Mouse (Mus musculus): Measurements from ENCODE around the gene C2cd2. TPM values are rescaled to one million over a fixed set of nuclear protein-coding genes. Genes with fewer than 3 reads are reported as not detected.

C2cd2 gene
- polyA plus RNA-seq, 1 experiment from 2014 or later: 12.7 TPM

DNA sequence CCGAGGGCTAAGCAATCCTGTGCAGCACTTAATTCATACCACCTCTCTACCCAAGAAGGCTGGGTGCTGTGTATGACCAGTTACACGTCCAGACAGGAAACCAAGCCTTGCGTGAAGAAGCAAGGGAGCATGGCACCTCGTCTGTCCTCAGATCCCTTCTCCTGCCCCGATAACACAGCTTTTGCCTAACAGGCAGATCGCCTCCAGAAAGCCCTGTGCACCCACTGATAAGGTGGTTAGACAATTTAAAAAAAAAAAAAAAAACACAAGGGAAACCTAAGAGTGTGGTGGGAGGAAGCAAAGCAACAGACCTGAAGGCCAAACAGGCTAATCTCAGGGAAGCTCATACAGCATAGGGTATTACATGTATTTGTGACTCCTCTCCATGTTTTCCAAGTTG lies 54.9 kb downstream of the C2cd2 start:
- Histone ChIP-seq H3K27ac (ENCODE audit: low read length) (no peak overlapping the region), H3K4me3 (replicated peaks; ENCODE audit: low read length) (no peak overlapping the region), H3K36me3 (ENCODE audit: control insufficient read depth, insufficient read depth) (no peaks in the 10 kb centered on the region), H3K9ac (replicated peaks; ENCODE audit: low read depth, low read length) (no peak overlapping the region), H3K4me2 (ENCODE audit: low read length) (no peak overlapping the region), H3K27me3 (replicated peaks; ENCODE audit: control insufficient read depth, insufficient read depth, low read length) (no peaks in the 10 kb centered on the region), H3K9me3 (ENCODE audit: control insufficient read depth, low read length) (no peaks in the 10 kb centered on the region), H3K4me1 (replicated peaks; ENCODE audit: control insufficient read depth, insufficient read depth, low read length) (no peaks in the 10 kb centered on the region)
- no peak for ATAC-seq
- WGBS: 87% methylated on average over 6 of the region's 6 CpGs

DNA sequence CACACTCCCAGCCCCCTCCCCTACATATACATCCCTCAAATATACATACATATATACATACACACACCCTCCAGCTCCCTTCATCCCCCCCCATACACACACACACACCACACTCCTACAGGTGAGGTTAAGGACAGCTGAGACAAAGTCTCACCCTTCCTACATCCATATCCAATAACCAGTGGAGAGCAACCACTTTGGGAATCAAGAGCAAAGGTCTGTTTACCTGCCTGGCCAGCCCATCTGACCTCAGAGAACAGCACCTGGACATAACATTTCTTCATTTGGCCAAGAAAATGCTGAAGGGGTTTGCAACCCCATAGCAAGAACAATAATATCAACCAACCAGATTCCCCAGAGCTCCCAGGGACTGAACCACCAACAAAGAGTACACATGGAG lies 56.1 kb downstream of the C2cd2 start:
- no peak for ATAC-seq
- Histone ChIP-seq H3K9ac (replicated peaks; ENCODE audit: low read depth, low read length) (no peak overlapping the region), H3K9me3 (ENCODE audit: control insufficient read depth, low read length) (no peaks in the 10 kb centered on the region), H3K27ac (ENCODE audit: low read length) (no peak overlapping the region), H3K4me3 (replicated peaks; ENCODE audit: low read length) (no peak overlapping the region), H3K4me1 (replicated peaks; ENCODE audit: control insufficient read depth, insufficient read depth, low read length) (no peaks in the 10 kb centered on the region), H3K4me2 (ENCODE audit: low read length) (no peak overlapping the region), H3K27me3 (replicated peaks; ENCODE audit: control insufficient read depth, insufficient read depth, low read length) (no peaks in the 10 kb centered on the region), H3K36me3 (ENCODE audit: control insufficient read depth, insufficient read depth) (no peaks in the 10 kb centered on the region)

DNA sequence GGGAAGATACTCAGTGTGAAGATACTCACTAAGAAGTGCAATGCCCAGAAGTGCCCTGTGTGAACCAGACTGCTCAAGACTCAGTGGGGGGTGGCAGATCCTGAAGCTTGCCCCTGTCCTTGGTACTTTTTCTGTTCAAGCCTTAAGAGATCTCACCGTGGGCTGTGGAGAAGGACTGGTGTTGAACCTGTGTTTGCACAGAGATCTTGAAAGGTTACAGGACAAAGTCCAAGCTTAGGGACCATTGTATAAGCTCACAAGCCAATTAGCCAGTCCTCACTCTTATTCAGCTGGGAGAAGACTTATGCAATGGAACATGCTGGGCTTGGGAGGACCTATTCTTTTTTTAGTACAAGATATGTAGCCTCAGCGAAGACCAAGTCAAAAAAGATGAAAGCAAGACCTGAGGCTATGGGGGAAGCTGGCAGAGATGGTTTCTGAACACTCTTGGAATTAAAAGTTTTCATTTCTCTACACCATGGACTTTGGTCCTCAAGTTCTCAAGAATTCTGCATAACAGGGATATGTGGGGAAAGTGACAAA lies 56.9 kb downstream of the C2cd2 start:
- Histone ChIP-seq H3K4me3 (replicated peaks; ENCODE audit: low read length) (no peak overlapping the region), H3K4me2 (ENCODE audit: low read length) (no peak overlapping the region), H3K27me3 (replicated peaks; ENCODE audit: control insufficient read depth, insufficient read depth, low read length) (no peaks in the 10 kb centered on the region), H3K27ac (ENCODE audit: low read length) (no peak overlapping the region), H3K4me1 (replicated peaks; ENCODE audit: control insufficient read depth, insufficient read depth, low read length) (no peaks in the 10 kb centered on the region), H3K9ac (replicated peaks; ENCODE audit: low read depth, low read length) (no peak overlapping the region), H3K36me3 (ENCODE audit: control insufficient read depth, insufficient read depth) (no peaks in the 10 kb centered on the region), H3K9me3 (ENCODE audit: control insufficient read depth, low read length) (no peaks in the 10 kb centered on the region)
- ATAC-seq: no peak
- WGBS: 75% methylated on average over 2 of the region's 2 CpGs

DNA sequence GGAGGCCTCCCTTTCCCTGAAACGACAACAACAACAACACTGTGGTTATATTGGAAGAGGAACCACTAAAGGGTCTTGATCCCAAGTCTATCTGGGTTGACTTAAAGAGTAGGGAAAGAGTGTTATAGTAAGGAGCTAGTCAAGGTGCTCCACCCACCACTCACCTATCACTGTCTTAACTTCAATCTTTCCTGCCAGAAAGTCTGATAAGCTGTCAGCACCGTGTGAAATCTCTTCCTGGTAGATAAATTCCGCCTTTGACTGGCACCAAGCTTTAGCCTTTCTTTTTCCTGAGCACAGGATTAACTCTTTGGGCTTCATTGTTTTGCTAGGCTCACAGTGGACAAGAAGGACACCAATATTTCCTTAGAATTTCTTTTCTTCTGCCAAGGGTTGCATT lies 58.4 kb downstream of the C2cd2 start:
- Histone ChIP-seq H3K4me2 (ENCODE audit: low read length) (no peak overlapping the region), H3K36me3 (ENCODE audit: control insufficient read depth, insufficient read depth) (no peaks in the 10 kb centered on the region), H3K27me3 (replicated peaks; ENCODE audit: control insufficient read depth, insufficient read depth, low read length) (no peaks in the 10 kb centered on the region), H3K9me3 (ENCODE audit: control insufficient read depth, low read length) (no peaks in the 10 kb centered on the region), H3K4me1 (replicated peaks; ENCODE audit: control insufficient read depth, insufficient read depth, low read length) (no peaks in the 10 kb centered on the region), H3K9ac (replicated peaks; ENCODE audit: low read depth, low read length) (no peak overlapping the region), H3K27ac (ENCODE audit: low read length) (no peak overlapping the region), H3K4me3 (replicated peaks; ENCODE audit: low read length) (no peak overlapping the region)
- 86% methylated on average over 3 of the region's 3 CpGs for WGBS
- no peak for ATAC-seq

DNA sequence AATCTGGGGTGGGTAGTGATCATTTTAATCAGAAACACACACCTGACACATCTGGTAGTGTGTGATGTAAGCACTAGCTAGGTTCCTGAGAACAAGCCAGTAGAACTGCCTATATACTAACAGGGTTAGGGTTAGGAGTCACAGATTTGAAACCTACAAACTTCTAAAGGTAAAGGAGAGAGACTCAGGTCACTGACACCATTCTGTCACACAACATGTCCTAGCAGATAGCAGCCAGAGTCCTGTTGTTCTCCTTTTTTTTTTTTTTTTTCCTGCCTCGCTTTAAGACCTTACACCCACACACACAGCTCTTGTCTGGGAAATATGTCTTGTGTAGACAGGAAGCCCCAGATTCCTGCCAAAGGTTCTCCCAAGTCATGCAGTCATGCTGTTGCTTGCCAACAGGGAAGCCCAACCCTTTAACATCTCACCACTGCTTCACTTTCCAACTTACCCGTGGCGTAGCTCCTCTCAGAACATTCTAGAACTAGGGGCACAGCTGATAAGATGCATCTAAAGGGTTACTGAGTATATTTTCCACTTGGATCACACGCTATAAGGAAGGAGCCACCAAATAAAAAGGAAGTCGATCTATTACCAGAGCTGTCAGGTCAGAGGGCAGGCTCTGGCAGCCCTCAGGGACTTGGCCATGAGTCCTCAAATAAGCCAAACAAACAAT lies 64.9 kb downstream of the C2cd2 start:
- 86% methylated on average over 5 of the region's 5 CpGs for WGBS

DNA sequence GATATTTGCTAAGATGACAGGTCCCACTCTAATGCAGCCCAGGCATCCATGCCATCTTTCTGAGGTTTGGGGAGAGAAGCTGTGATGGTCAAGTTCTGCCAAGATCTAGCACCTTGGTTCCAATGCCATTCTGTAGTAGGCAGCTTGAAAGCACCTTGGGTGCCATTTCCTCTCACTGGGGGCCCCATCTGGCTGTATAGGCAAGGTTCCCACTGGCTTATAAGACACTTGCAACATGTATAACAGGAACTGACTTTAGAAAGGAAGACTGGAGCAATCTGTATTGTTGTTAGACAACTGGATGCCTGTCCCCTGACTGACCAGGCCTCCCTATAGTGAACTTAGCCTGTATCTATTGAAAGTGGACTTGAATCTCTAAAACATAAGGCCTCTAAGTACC lies 74.6 kb downstream of the C2cd2 start:
- no peak overlapping the region for H3K9ac ChIP-seq (replicated peaks; ENCODE audit: low read depth, low read length)
- H3K4me1 ChIP-seq (replicated peaks; ENCODE audit: control insufficient read depth, insufficient read depth, low read length): no peaks in the 10 kb centered on the region
- ATAC-seq: no peak
- no peak overlapping the region for H3K4me3 ChIP-seq (replicated peaks; ENCODE audit: low read length)
- H3K4me2 ChIP-seq (ENCODE audit: low read length): no peak overlapping the region
- H3K27ac ChIP-seq (ENCODE audit: low read length): no peak overlapping the region
- H3K9me3 ChIP-seq (ENCODE audit: control insufficient read depth, low read length): no peaks in the 10 kb centered on the region
- no peaks in the 10 kb centered on the region for H3K36me3 ChIP-seq (ENCODE audit: control insufficient read depth, insufficient read depth)
- H3K27me3 ChIP-seq (replicated peaks; ENCODE audit: control insufficient read depth, insufficient read depth, low read length): no peaks in the 10 kb centered on the region

More for the DNA sequence above, 64.9 kb downstream of the C2cd2 start:
- Histone ChIP-seq H3K4me1 (replicated peaks; ENCODE audit: control insufficient read depth, insufficient read depth, low read length) (no peaks in the 10 kb centered on the region), H3K4me3 (replicated peaks; ENCODE audit: low read length) (no peak overlapping the region), H3K4me2 (ENCODE audit: low read length) (no peak overlapping the region), H3K36me3 (ENCODE audit: control insufficient read depth, insufficient read depth) (no peaks in the 10 kb centered on the region), H3K9me3 (ENCODE audit: control insufficient read depth, low read length) (no peaks in the 10 kb centered on the region), H3K27me3 (replicated peaks; ENCODE audit: control insufficient read depth, insufficient read depth, low read length) (no peaks in the 10 kb centered on the region), H3K9ac (replicated peaks; ENCODE audit: low read depth, low read length) (no peak overlapping the region), H3K27ac (ENCODE audit: low read length) (no peak overlapping the region)
- no peak for ATAC-seq

DNA sequence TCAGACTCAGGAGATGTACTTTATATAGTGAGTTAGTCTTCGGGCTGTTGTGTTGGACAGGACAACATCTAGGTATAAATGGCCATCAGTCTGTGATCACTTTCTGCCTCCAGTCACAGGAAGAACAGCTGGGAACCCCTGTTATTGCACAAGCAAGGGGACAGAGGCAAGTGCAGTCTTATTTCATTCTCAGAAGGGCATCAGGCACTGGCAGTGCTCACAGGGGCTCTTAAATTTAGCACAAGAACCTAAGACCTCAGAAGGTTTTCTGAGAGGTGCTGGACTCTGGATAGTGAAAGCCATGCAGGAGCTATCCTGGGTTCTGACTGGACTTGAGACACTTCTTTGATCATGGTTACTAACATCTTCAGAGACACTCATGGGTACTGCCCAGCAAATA lies 78.7 kb downstream of the C2cd2 start:
- no peak for ATAC-seq
- H3K27me3 ChIP-seq (replicated peaks; ENCODE audit: control insufficient read depth, insufficient read depth, low read length): no peaks in the 10 kb centered on the region
- H3K4me2 ChIP-seq (ENCODE audit: low read length): no peak overlapping the region
- no peaks in the 10 kb centered on the region for H3K36me3 ChIP-seq (ENCODE audit: control insufficient read depth, insufficient read depth)
- no peaks in the 10 kb centered on the region for H3K4me1 ChIP-seq (replicated peaks; ENCODE audit: control insufficient read depth, insufficient read depth, low read length)
- no peak overlapping the region for H3K4me3 ChIP-seq (replicated peaks; ENCODE audit: low read length)
- no peak overlapping the region for H3K9ac ChIP-seq (replicated peaks; ENCODE audit: low read depth, low read length)
- 97% methylated on average over 1 of the region's 1 CpGs for WGBS
- H3K27ac ChIP-seq (ENCODE audit: low read length): no peak overlapping the region
- H3K9me3 ChIP-seq (ENCODE audit: control insufficient read depth, low read length): no peaks in the 10 kb centered on the region

DNA sequence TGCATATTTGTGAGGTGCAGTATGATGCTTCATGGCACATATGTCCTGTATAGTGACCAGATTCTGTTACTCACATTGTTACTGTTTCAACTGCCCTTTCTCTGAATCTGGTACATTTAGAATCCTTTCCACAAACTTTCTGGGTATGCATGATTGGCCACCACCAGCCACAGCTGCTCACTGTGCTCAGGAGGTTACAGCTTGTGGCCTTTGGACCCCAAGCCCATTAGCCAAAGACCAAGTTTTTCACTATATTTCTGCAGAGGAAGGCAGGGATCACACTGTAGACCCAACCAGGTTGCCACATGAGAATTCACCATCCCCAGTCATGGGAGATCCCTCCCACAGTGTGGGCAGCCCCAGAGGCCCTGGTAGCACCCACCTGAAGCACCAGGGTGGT lies 79.5 kb downstream of the C2cd2 start:
- Histone ChIP-seq H3K4me3 (replicated peaks; ENCODE audit: low read length) (no peak overlapping the region), H3K36me3 (ENCODE audit: control insufficient read depth, insufficient read depth) (no peaks in the 10 kb centered on the region), H3K4me2 (ENCODE audit: low read length) (no peak overlapping the region), H3K9me3 (ENCODE audit: control insufficient read depth, low read length) (no peaks in the 10 kb centered on the region), H3K27me3 (replicated peaks; ENCODE audit: control insufficient read depth, insufficient read depth, low read length) (no peaks in the 10 kb centered on the region), H3K27ac (ENCODE audit: low read length) (no peak overlapping the region), H3K4me1 (replicated peaks; ENCODE audit: control insufficient read depth, insufficient read depth, low read length) (no peaks in the 10 kb centered on the region), H3K9ac (replicated peaks; ENCODE audit: low read depth, low read length) (no peak overlapping the region)
- no peak for ATAC-seq

DNA sequence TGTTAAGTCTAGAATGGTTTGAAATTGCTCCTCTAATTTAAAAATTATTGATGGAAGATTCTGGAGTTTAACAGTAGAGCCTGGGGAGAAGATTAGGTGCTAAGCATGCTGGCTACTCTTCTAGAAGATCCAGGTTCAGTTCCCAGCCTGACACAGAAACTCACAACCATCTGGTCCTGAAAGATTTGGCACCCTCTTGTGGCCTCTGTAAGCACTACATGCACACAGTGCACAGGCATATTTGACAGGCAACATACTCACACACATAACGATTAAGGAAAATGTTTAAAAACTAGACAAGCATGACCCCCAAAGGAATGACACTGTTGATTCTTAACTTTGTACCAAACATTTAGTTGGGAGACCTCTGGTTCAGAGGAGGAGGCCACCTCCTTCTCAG lies 83.3 kb downstream of the C2cd2 start:
- Histone ChIP-seq H3K4me3 (replicated peaks; ENCODE audit: low read length) (no peak overlapping the region), H3K27ac (ENCODE audit: low read length) (no peak overlapping the region), H3K4me1 (replicated peaks; ENCODE audit: control insufficient read depth, insufficient read depth, low read length) (no peaks in the 10 kb centered on the region), H3K9me3 (ENCODE audit: control insufficient read depth, low read length) (no peaks in the 10 kb centered on the region), H3K9ac (replicated peaks; ENCODE audit: low read depth, low read length) (no peak overlapping the region), H3K36me3 (ENCODE audit: control insufficient read depth, insufficient read depth) (no peaks in the 10 kb centered on the region), H3K27me3 (replicated peaks; ENCODE audit: control insufficient read depth, insufficient read depth, low read length) (no peaks in the 10 kb centered on the region), H3K4me2 (ENCODE audit: low read length) (no peak overlapping the region)
- WGBS: 75% methylated on average over 1 of the region's 1 CpGs
- ATAC-seq: no peak

DNA sequence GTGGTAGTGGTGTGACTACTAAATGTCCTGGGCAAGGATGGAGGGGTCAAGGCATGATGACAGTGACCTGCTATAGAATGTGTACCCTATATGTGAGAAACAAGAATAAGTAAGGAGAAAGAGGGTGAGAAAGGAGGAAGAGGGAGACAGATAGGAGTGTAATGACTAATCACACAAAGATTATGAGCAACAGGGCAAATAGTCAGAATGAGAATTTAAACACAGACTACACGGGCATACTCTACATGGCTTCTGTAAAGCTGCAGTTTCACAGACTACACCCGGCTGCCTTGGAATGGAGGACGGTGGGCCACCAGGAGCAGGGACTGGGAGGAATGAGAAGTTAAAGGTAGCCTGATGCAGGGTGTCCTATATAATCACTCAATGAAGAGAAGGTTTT lies 84.9 kb downstream of the C2cd2 start:
- Histone ChIP-seq H3K4me3 (replicated peaks; ENCODE audit: low read length) (no peak overlapping the region), H3K9ac (replicated peaks; ENCODE audit: low read depth, low read length) (no peak overlapping the region), H3K27ac (ENCODE audit: low read length) (no peak overlapping the region), H3K36me3 (ENCODE audit: control insufficient read depth, insufficient read depth) (no peaks in the 10 kb centered on the region), H3K27me3 (replicated peaks; ENCODE audit: control insufficient read depth, insufficient read depth, low read length) (no peaks in the 10 kb centered on the region), H3K4me2 (ENCODE audit: low read length) (no peak overlapping the region), H3K9me3 (ENCODE audit: control insufficient read depth, low read length) (no peaks in the 10 kb centered on the region), H3K4me1 (replicated peaks; ENCODE audit: control insufficient read depth, insufficient read depth, low read length) (no peaks in the 10 kb centered on the region)
- no peak for ATAC-seq
- WGBS: 97% methylated on average over 3 of the region's 3 CpGs

Data from forebrain, embryonic 16.5 days (tissue).